Comparison of ENCODE assay signal across 9 mouse cellular contexts in genomic region chr2:173083712-173084475, GRCm38 (mm10). TPM values are rescaled to one million over a fixed set of nuclear protein-coding genes. Genes with fewer than 3 reads are reported as not detected.
A peak's percentile ranks its signal among the peaks of the same experiment; 100 is the strongest.
DNase-seq lines count a peak whose midpoint lies in the region; ATAC-seq and TF ChIP-seq lines count a peak whose summit lies in the region.
"Had no signal": no experiment of that assay in that cellular context is flagged by ENCODE, and none has a peak within 500 bp of the region (broad histone marks: within the 10 kb centered on the region; RNA-seq: fewer than 3 reads in every experiment).

No protein-coding gene starts in this region.

- peak overlapping the region; percentile 40 to 45 for H3K4me3 ChIP-seq in MEL (ENCODE audit: control insufficient read depth in 1 of 2, insufficient read depth in 1 of 2, low read depth in 2 of 2, low read length in 2 of 2)
- no peak overlapping the region for H3K4me3 ChIP-seq in liver, postnatal 0 days (ENCODE audit: low read depth, low read length)
- H3K4me3 ChIP-seq in left cerebral cortex, adult 2 months, result no peak overlapping the region

- no peak for TF ChIP-seq CTCF in MEL (IDR thresholded peaks at IDR 0.05 in 2 of 3, conservative IDR thresholded peaks at IDR 0.05 in 1 of 3; ENCODE audit: control insufficient read depth in 1 of 3, insufficient read depth in 1 of 3, low read depth in 2 of 3, low read length in 3 of 3, poor library complexity in 1 of 3, severe bottlenecking in 1 of 3)
- TF ChIP-seq CTCF in liver, postnatal 0 days (IDR thresholded peaks at IDR 0.05; ENCODE audit: low read depth), result no peak; the same call in 1 of the 2 replicates
- no peak for TF ChIP-seq CTCF in left cerebral cortex, adult 2 months (IDR thresholded peaks at IDR 0.05)

- no peak for TF ChIP-seq RAD21 in MEL (IDR thresholded peaks at IDR 0.05; ENCODE audit: low read depth, low read length)

- H3K36me3 ChIP-seq in MEL (ENCODE audit: control insufficient read depth in 1 of 2, insufficient read depth in 2 of 2, low read length in 2 of 2), result peaks cover 0 to 2% of the 10 kb centered on the region in 2 experiments; a peak in 1 of 4 replicates
- H3K36me3 ChIP-seq in liver, postnatal 0 days (replicated peaks; ENCODE audit: insufficient read depth, low read length), result no peaks in the 10 kb centered on the region

- peak overlapping the region; percentile 69 for H3K27ac ChIP-seq in MEL (ENCODE audit: control insufficient read depth, low read depth, low read length)
- H3K27ac ChIP-seq in liver, postnatal 0 days (ENCODE audit: low read depth), result peak overlapping the region; percentile 44; the same call in 1 of the 2 replicates
- H3K27ac ChIP-seq in left cerebral cortex, adult 2 months, result no peak overlapping the region

- intact Hi-C loops in left cerebral cortex, adult 2 months (cut with DNase I), result loop anchor here (5.0 kb wide), 1 partner anchor 67 kb away; no protein-coding TSS in a partner anchor

- DNase-seq in MEL (ENCODE audit: low read depth, low spot score), result peak; percentile 96
- peak; percentile 66 for DNase-seq in liver, postnatal 0 days
- DNase-seq in spleen, postnatal 36 days (ENCODE audit: low spot score in 2 of 2), result peak; percentile 87 to 93
- no peak for DNase-seq in left cerebral cortex, adult 2 months (ENCODE audit: extremely low spot score in 1 of 2, low spot score in 2 of 2)
- no peak for DNase-seq in cerebellum, postnatal 14 days
- no peak for DNase-seq in cerebellum, adult 11 months

- H3K9ac ChIP-seq in MEL (ENCODE audit: control insufficient read depth, low read depth, low read length, poor library complexity, severe bottlenecking), result peak overlapping the region; percentile 49
- H3K9ac ChIP-seq in liver, postnatal 0 days (replicated peaks), result peak overlapping the region; percentile 30; the same call in 1 of the 2 replicates

- 21% methylated on average over 13 of the region's 13 CpGs for WGBS in liver, postnatal 0 days (ENCODE audit: insufficient replicate concordance)

- no peaks in the 10 kb centered on the region for H3K9me3 ChIP-seq in MEL (replicated peaks; ENCODE audit: insufficient read depth, low read length)
- H3K9me3 ChIP-seq in liver, postnatal 0 days (ENCODE audit: low read length), result no peaks in the 10 kb centered on the region

- H3K4me2 ChIP-seq in liver, postnatal 0 days (ENCODE audit: low read depth, low read length), result peak overlapping the region; percentile 45

- H3K4me1 ChIP-seq in MEL (ENCODE audit: control insufficient read depth in 1 of 2, insufficient read depth in 2 of 2, low read length in 2 of 2), result peaks cover 0 to 11% of the 10 kb centered on the region in 2 experiments; a peak in 2 of 4 replicates
- peaks cover 7% of the 10 kb centered on the region; the same call in 1 of the 2 replicates for H3K4me1 ChIP-seq in liver, postnatal 0 days (ENCODE audit: insufficient read depth)

- ATAC-seq in CD4-positive, CD25-positive, alpha-beta regulatory T cell, adult 4 months, result peak; percentile 73
- ATAC-seq in granulocyte monocyte progenitor cell, adult 5-6 weeks (replicated peaks; ENCODE audit: poor library complexity, severe bottlenecking), result peak; percentile 79
- ATAC-seq in liver, postnatal 0 days, result peak; percentile 69

- H3K27me3 ChIP-seq in MEL (ENCODE audit: control insufficient read depth in 1 of 2, insufficient read depth in 2 of 2, low read length in 2 of 2), result no peaks in the 10 kb centered on the region; a peak in 1 of 4 replicates
- no peaks in the 10 kb centered on the region for H3K27me3 ChIP-seq in liver, postnatal 0 days (ENCODE audit: insufficient read depth, low read length)

- TF ChIP-seq POLR2A in MEL (IDR thresholded peaks at IDR 0.05; ENCODE audit: control insufficient read depth in 1 of 2, insufficient read depth in 1 of 2, low read depth in 1 of 2, low read length in 2 of 2, poor library complexity in 1 of 2), result peak in 1 of 2 experiments; percentile 71; a peak in 2 of 4 replicates

- TF ChIP-seq EP300 in MEL (IDR thresholded peaks at IDR 0.05; ENCODE audit: low read depth in 1 of 2, low read length in 2 of 2), result peak; percentile 19 to 55; a peak in 1 of 4 replicates
- TF ChIP-seq EP300 in liver, postnatal 0 days (IDR thresholded peaks at IDR 0.05; ENCODE audit: low read depth), result no peak

- H3K79me2 ChIP-seq in MEL (ENCODE audit: control insufficient read depth, insufficient read depth, low read length, poor library complexity), result no peaks in the 10 kb centered on the region; the same call in 1 of the 2 replicates

TF ChIP-seq in MEL, 35 proteins besides CTCF, POLR2A, EP300 and RAD21:
- TF ChIP-seq GATA1 (IDR thresholded peaks at IDR 0.05; ENCODE audit: low read depth, low read length), result 0 out of 2 replicates have a peak, but pooled peaks have one; percentile 6
- no peak for TF ChIP-seq MYB (IDR thresholded peaks at IDR 0.05; ENCODE audit: low read depth, low read length)
- TF ChIP-seq GABPA (IDR thresholded peaks at IDR 0.05; ENCODE audit: low read depth, low read length), result no peak
- TF ChIP-seq HCFC1 (IDR thresholded peaks at IDR 0.05; ENCODE audit: low read depth, low read length), result peak; percentile 68
- TF ChIP-seq MAZ (IDR thresholded peaks at IDR 0.05; ENCODE audit: low read depth, low read length), result peak; percentile 36; the same call in 1 of the 2 replicates
- no peak for TF ChIP-seq POLR2AphosphoS2 (IDR thresholded peaks at IDR 0.05; ENCODE audit: low read length)
- TF ChIP-seq ELF1 (IDR thresholded peaks at IDR 0.05; ENCODE audit: low read depth, low read length), result 0 out of 2 replicates have a peak, but pooled peaks have one; percentile 7
- TF ChIP-seq CHD1 (IDR thresholded peaks at IDR 0.05; ENCODE audit: low read depth, low read length), result no peak
- no peak; the same call in 1 of the 2 replicates for TF ChIP-seq SIN3A (IDR thresholded peaks at IDR 0.05; ENCODE audit: low read length)
- TF ChIP-seq BHLHE40 (IDR thresholded peaks at IDR 0.05; ENCODE audit: borderline replicate concordance, low read depth, low read length), result peak; percentile 39; the same call in 1 of the 2 replicates
- TF ChIP-seq ETS1 (IDR thresholded peaks at IDR 0.05; ENCODE audit: low read depth, low read length), result peak; percentile 45; the same call in 1 of the 2 replicates
- TF ChIP-seq CHD2 (IDR thresholded peaks at IDR 0.05; ENCODE audit: low read length), result peak; percentile 41
- peak; percentile 95 for TF ChIP-seq USF1 (IDR thresholded peaks at IDR 0.05; ENCODE audit: low read depth, low read length)
- TF ChIP-seq TAL1 (IDR thresholded peaks at IDR 0.05; ENCODE audit: low read length), result no peak
- no peak for TF ChIP-seq ZMIZ1 (IDR thresholded peaks at IDR 0.05; ENCODE audit: low read depth, low read length)
- no peak for TF ChIP-seq TCF12 (IDR thresholded peaks at IDR 0.05; ENCODE audit: low read depth, low read length)
- TF ChIP-seq POLR2AphosphoS5 (IDR thresholded peaks at IDR 0.05; ENCODE audit: borderline replicate concordance, low read depth, low read length), result no peak
- TF ChIP-seq MEF2A (IDR thresholded peaks at IDR 0.05; ENCODE audit: extremely low read depth, insufficient replicate concordance, low read depth, low read length, poor library complexity, severe bottlenecking), result no peak
- TF ChIP-seq USF2 (IDR thresholded peaks at IDR 0.05; ENCODE audit: borderline replicate concordance in 1 of 2, insufficient read depth in 1 of 2, low read depth in 1 of 2, low read length in 2 of 2), result peak in 1 of 2 experiments; percentile 59; a peak in 1 of 4 replicates
- peak; percentile 100 for TF ChIP-seq JUND (IDR thresholded peaks at IDR 0.05; ENCODE audit: low read depth, low read length)
- no peak for TF ChIP-seq E2F4 (IDR thresholded peaks at IDR 0.05; ENCODE audit: borderline replicate concordance, low read depth, low read length)
- TF ChIP-seq NELFE (IDR thresholded peaks at IDR 0.05; ENCODE audit: low read depth, low read length), result peak; percentile 32
- no peak for TF ChIP-seq NRF1 (IDR thresholded peaks at IDR 0.05; ENCODE audit: insufficient read depth, low read depth, low read length, poor library complexity, severe bottlenecking)
- no peak for TF ChIP-seq ZC3H11A (IDR thresholded peaks at IDR 0.05; ENCODE audit: low read depth, low read length)
- peak; percentile 65; the same call in 1 of the 2 replicates for TF ChIP-seq MAX (IDR thresholded peaks at IDR 0.05; ENCODE audit: low read length)
- no peak for TF ChIP-seq KAT2A (conservative IDR thresholded peaks at IDR 0.05; ENCODE audit: low read depth, low read length)
- TF ChIP-seq UBTF (IDR thresholded peaks at IDR 0.05; ENCODE audit: borderline replicate concordance, insufficient read depth, low read depth, low read length), result no peak
- no peak for TF ChIP-seq MAFK (IDR thresholded peaks at IDR 0.05; ENCODE audit: borderline replicate concordance, low read depth, low read length)
- TF ChIP-seq MYC (IDR thresholded peaks at IDR 0.05; ENCODE audit: low read depth, low read length), result peak; percentile 58; the same call in 1 of the 2 replicates
- peak; percentile 68; the same call in 1 of the 2 replicates for TF ChIP-seq TBP (IDR thresholded peaks at IDR 0.05; ENCODE audit: low read depth, low read length)
- TF ChIP-seq RCOR1 (IDR thresholded peaks at IDR 0.05; ENCODE audit: low read depth, low read length), result no peak
- peak; percentile 46 for TF ChIP-seq MXI1 (IDR thresholded peaks at IDR 0.05; ENCODE audit: low read depth, low read length)
- no peak for TF ChIP-seq ZKSCAN1 (IDR thresholded peaks at IDR 0.05; ENCODE audit: low read depth, low read length)
- TF ChIP-seq ZNF384 (IDR thresholded peaks at IDR 0.05; ENCODE audit: low read depth, low read length), result 0 out of 2 replicates have a peak, but pooled peaks have one; percentile 15

RNA-seq across cellular contexts. Expression of gene Ctcfl, which starts 35.4 kb away (rescaled TPM):
- not detected for polyA plus RNA-seq in CD4-positive, CD25-positive, alpha-beta regulatory T cell, adult 4 months (2017; shearing (Covaris generic))
- total RNA-seq in MEL (2012; rRNA removed), result not detected in 2 replicates
- polyA plus RNA-seq in MEL (2012; ENCODE audit: insufficient read depth in 1 of 2, insufficient read length in 2 of 2, low read depth in 1 of 2, low replicate concordance in 2 of 2, missing spikeins in 1 of 2), result under 1 TPM in 1 of 2 experiments, not detected in 1; 0.13 TPM
- not detected in 2 replicates for total RNA-seq in granulocyte monocyte progenitor cell, adult 5-6 weeks (2014; fragmentation: Nextera tagmentation)
- total RNA-seq in granulocyte monocyte progenitor cell, adult 5-6 weeks (2017), result not detected in 2 replicates
- 0.21 and 0.25 TPM in 2 replicates for polyA plus RNA-seq in liver, postnatal 0 days (2015; fragmentation: Nextera tagmentation; extraction: Ambion mirVana)
- under 1 TPM in 1 of 2 experiments, not detected in 1; 0.14 TPM for total RNA-seq in left cerebral cortex, adult 2 months (2021)
- polyA plus RNA-seq: large intestine, adult 2 months had no signal

Comparison
In these comparisons a context has a peak if more than half of its experiments do, and no peak if none do; other contexts are left out.
1. DNase-seq: peak in MEL (single experiment), liver, postnatal 0 days (single experiment) and spleen, postnatal 36 days (2 of 2); none in left cerebral cortex, adult 2 months (0 of 2), cerebellum, postnatal 14 days (0 of 2) and cerebellum, adult 11 months (single experiment).
2. H3K4me3 ChIP-seq: peak in MEL (2 of 2); none in liver, postnatal 0 days (single experiment) and left cerebral cortex, adult 2 months (single experiment).
3. Peak in every context shown above with its lines, with median percentiles within 50 percentile points of each other: ATAC-seq.